Mouse (Mus musculus): ENCODE measurements around the gene H2-DMa.

The H2-DMa gene

GRCm38 (mm10) chr17:34119249-34120179, at the start of gene H2-DMa:
Gene H2-DMa (plus strand): TSS chr17:34119541.
- peak; percentile 99 for DNase-seq (ENCODE audit: low spot score)

DNA sequence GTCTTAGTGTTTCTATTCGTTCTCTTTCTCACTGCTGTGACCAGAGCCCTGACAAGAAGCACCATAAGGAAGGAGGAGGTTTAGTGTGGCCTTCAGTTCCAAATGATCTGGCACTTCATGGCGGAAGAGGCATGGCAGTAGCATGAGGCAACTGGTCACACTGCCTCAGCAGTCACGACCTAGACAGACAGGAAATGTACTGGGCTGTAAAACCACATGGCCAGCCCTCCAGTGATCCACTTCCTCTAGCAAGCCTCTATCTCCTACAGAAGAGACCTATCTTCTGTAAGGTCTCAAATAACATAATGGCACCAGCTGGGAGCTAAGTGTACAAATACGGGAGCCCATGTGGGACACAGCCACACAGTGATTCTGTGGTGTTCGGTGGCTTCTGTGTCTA, 47.2 kb upstream of the H2-DMa start:
- no peak for DNase-seq (ENCODE audit: low spot score)

GRCm38 (mm10) chr17:34075271-34075670, 44.1 kb upstream of the H2-DMa start:
- peak; percentile 38 for DNase-seq (ENCODE audit: low spot score)

DNA sequence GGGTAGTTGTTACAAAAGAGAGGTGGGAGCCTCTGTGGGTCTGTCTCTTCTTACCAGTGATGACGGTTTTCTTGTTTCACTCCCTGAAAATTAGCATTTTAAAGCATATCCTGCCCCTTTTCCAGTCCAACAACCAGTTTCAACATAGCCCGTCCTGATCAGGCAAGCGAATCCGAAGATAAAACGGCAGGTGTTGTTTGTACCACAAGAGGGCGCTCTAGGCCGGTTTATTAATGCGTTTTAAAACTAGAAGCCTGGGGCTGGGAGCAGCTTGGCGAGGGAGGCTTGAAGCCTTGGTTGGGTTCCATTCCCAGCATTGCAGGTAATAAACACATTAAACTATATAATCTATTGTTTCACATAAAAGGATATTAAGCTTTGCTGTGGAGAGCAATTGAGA, 41.8 kb upstream of the H2-DMa start:
- DNase-seq (ENCODE audit: low spot score), result peak; percentile 14

DNA sequence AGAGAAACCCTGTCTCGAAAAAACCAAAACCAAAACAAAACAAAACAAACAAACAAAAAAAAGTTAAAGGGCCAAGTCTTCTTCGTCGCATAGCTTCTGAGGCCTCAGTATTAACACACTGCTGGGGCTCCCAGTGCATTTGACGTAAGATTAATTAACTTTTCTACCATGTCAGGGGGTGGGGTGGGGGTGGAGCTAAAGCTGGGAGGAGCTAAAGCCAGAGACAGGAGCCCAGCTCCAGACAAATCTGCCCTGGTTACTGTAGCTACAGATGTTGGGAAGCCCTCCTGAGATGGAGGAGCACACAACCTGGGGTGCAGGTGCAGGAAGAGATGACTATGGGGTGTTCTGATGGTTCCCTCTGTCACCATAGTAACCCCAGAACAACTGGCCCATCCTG, 41.2 kb upstream of the H2-DMa start:
- no peak for DNase-seq (ENCODE audit: low spot score)

GRCm38 (mm10) chr17:34079002-34079401, 40.3 kb upstream of the H2-DMa start:
- no peak for DNase-seq (ENCODE audit: low spot score)

- DNase-seq (ENCODE audit: low spot score), result peak; percentile 47
Observed at GRCm38 (mm10) chr17:34079621-34080020, 39.7 kb upstream of the H2-DMa start.

GRCm38 (mm10) chr17:34083104-34083503, 36.2 kb upstream of the H2-DMa start:
- no peak for DNase-seq (ENCODE audit: low spot score)

GRCm38 (mm10) chr17:34087386-34087785, 32.0 kb upstream of the H2-DMa start:
- DNase-seq (ENCODE audit: low spot score), result no peak

DNA sequence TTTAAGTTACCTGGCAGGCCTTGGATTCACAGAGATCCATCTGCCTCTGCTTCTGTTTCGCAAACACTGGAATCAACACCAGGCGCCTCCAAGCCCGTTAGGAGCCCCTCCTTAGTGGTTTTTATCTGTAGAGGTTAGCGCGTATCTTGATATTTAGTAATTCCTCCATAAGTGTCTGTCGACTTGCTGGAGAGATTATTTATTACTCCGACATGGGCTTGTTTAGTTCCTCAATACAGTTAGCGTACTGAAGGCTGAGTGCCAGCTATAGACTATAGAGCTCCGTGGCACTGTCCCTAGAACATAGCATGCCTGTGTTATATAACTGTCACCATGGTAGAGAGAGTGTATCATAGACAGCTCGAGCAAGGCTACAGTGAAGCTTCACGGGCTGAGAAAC, 31.2 kb upstream of the H2-DMa start:
- no peak for DNase-seq (ENCODE audit: low spot score)

DNA sequence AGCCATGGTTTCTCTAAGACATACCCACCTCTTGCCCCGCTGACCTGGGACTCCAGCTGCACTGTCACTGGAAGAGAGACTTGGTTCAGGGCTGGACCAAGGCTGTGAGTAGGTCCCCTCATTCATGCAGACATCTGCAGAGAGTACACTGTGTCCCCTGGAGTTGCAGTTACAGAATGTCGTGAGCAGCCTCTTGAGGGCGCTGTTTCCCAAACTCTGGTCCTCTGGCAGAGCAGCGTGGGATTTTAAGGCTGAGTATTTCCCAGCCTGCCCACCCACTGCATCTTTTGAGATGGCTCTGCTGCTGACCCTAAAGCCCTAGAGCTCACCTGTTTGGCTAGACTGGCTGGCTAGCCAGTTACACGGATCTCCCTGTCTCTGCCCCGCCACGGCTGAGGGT, 28.4 kb upstream of the H2-DMa start:
- no peak for DNase-seq (ENCODE audit: low spot score)

DNA sequence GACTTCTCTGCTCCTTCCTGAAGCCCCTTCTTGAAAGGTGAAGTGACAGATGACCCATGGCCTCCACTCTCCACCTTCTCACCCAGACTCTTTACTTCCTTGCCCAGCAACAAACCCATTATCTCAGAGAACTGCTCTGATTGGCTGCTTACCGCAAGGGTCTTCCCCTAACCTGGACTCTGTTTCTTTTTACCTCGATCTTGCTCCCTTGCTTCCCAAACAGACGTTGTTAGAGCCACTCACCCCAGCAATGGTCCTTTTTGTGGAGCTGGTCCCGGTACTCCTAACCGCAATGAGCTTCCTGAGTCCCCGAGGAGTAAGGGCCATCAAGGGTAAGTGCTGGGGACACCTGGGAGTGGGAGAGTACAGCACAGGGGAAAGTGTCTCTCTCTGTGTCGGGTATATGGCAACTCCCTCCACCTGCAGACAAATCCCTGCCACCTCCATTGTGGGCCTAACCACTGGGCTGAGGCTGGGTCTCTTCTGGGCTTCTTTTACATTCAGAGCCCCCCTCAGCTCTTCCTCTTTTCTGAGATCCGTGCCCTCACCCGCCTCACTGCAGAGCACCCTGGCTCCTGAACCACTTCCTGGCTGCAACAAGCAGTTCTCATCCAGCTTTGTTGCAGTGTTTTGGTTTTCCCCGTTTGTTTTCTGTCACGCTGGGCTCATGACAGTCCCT, 27.0 kb upstream of the H2-DMa start, which contains the start of gene H2-Oa:
Gene H2-Oa (plus strand): TSS at position 144 of the 679 bp plus-strand sequence.
- DNase-seq (ENCODE audit: low spot score), result no peak

- no peak for DNase-seq (ENCODE audit: low spot score)
Observed at GRCm38 (mm10) chr17:34093199-34093874, 26.0 kb upstream of the H2-DMa start.

DNA sequence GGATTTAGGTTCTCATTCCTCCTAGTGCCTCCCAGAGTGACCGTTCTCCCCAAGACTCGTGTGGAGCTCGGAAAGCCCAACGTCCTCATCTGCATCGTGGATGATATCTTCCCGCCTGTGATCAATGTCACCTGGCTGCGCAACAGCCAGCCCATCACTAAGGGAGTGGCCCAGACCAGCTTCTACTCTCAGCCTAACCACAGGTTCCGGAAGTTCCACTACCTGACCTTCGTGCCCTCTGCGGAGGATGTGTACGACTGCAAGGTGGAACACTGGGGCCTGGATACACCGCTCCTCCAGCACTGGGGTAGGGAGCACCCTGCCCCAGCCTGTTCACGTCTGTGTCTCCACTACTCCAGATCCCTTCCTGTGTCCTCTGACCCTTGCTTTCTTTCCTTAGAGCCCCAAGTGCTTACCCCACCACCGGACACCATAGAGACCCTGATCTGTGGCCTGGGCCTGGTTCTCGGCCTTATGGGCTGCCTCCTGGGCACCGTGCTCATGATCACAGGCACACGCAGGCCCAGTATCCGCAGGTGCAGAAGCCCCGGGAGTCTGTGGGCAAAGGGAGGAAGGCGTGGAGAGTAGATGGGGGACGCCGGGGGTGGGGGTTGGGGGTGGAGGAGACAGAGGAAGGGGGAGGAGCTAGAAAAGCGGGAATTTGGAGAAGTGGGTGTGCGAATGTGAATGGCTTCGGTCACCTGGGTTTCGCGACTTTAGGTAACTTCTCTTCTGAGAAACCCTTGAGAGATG, 24.9 kb upstream of the H2-DMa start:
- no peak for DNase-seq (ENCODE audit: low spot score)

GRCm38 (mm10) chr17:34096497-34097010, 22.8 kb upstream of the H2-DMa start:
- DNase-seq (ENCODE audit: low spot score), result no peak

- no peak for DNase-seq (ENCODE audit: low spot score)
Observed at GRCm38 (mm10) chr17:34097272-34097671, 22.1 kb upstream of the H2-DMa start.

DNA sequence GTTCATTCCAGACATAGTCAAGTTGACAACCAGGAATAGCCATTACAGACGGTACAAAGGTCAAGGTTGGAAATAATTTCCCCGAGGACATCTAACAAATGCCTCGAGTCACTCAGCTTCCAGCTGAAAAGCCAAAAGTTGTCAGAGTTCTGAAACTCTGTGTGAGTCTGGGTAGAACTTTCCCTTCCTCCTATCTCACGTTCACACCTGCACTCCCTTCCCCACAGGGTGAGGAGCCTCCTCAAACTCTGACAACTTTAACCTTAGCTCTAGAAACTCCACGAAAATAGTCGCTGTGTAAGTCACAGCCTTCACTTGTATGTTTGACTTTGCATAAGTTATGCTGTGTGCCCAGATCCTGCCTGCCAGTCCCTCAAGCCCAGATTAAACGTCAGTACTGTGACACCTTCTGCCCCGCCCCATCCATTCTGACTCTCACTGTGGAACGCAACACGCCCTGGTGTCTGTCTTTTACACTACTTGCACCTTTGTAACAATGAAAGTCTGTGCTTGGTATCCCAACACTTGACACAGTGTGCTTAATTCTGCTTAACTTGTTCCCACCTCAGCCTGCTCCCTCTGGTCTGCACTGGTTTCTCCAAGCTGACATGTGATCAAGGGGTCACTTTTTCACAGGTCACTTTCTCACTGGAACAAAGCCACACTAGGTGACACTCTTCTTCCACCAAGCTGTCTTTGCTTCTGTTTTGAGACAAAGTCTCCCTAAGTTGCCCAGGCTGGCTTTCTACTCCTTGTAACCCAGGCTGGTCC, 20.4 kb upstream of the H2-DMa start:
- no peak for DNase-seq (ENCODE audit: low spot score)

DNA sequence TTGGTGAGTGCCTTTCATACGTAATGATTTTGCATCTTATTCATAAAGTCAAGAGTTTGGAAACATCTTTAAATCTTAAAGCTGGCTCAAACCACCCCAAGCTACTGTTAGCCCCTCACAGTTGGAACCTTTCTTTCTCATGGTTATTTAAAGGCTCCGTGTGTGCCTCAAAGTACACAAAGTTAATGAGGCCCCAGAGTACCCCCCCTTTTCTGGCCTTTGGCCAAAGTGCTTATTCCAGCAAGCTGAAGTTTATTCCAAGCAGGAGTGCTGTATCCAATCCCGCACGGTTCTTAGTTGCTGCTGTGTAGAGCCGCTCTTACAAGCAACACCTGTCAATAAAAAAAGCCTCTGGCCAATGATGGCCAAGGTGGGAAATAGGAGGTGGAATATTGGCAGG, 19.8 kb upstream of the H2-DMa start:
- DNase-seq (ENCODE audit: low spot score), result no peak

DNA sequence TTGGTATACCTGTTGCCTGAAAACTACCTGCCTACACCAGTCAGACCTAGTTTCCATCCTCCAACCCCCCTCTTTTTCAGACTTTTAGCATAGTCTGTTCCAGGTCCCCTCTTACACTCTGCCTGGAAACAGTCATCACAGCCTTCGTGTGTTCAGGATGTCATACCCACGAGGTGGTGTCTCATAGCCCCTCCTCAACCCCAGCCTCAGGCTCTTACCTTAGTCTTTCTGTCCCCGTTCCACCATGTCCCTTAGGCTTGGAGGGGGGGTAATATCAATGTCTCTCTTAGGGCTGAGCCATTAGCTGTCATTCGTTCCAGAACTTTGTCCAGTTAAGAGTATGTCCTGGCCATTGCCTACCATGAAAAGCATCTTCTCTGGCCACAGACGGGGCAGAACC, 18.2 kb upstream of the H2-DMa start:
- DNase-seq (ENCODE audit: low spot score), result no peak

- peak; percentile 84 for DNase-seq (ENCODE audit: low spot score)
Observed at GRCm38 (mm10) chr17:34101604-34102032, 17.7 kb upstream of the H2-DMa start.

GRCm38 (mm10) chr17:34102831-34103230, 16.5 kb upstream of the H2-DMa start:
- no peak for DNase-seq (ENCODE audit: low spot score)

Measured in left cerebral cortex, adult 11 months (tissue).